Mouse (Mus musculus) MEL (cell line): ENCODE results near the gene Tnfrsf8.

ENCODE experiments used
- GATA1 ChIP-seq: IDR thresholded peaks from 2 replicates; pipeline ENCODE4 v1.6.1; 2011; ENCODE audit warnings: low read depth, low read length, improper control_type of control experiment
- MAFK ChIP-seq: IDR thresholded peaks from 2 replicates; pipeline ENCODE4 v1.6.1; 2011; ENCODE audit warnings: low read depth, mild to moderate bottlenecking, low read length, improper control_type of control experiment, borderline replicate concordance
- NRF1 ChIP-seq: IDR thresholded peaks from 2 replicates; pipeline ENCODE4 v1.6.1; 2014; ENCODE audit warnings: low read depth, mild to moderate bottlenecking, inconsistent platforms, low read length, improper control_type of control experiment, moderate library complexity; ENCODE audit not compliant: poor library complexity, insufficient read depth, severe bottlenecking
- ZMIZ1 ChIP-seq: IDR thresholded peaks from 2 replicates; pipeline ENCODE4 v1.6.1; 2012; ENCODE audit warnings: low read depth, mild to moderate bottlenecking, inconsistent platforms, low read length, improper control_type of control experiment, moderate library complexity
- ZNF384 ChIP-seq: IDR thresholded peaks from 2 replicates; pipeline ENCODE4 v1.6.1; 2012; ENCODE audit warnings: low read depth, mild to moderate bottlenecking, inconsistent platforms, low read length, improper control_type of control experiment

DNA sequence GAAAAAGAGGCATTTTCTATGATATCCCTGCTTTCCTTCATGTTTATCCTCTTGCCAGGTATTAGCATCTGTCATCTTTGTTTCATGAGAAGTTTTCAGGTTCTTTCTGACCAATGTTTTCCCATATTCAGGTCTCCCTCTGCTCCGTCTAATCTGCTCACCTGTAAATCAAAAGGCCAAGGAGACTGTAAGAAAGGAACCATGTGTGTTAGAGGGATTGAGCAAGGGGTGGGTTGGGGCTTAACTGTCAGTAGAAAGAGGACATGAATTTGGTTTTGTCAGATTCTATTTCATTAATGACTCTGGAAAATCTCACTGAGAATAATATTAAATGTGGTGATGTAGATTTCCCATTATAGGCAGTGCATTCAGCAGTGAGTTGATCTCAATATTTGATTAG lies 45.6 kb upstream of the Tnfrsf8 start:
- TF ChIP-seq NRF1: no peak
- TF ChIP-seq ZNF384: no peak
- no peak for TF ChIP-seq MAFK
- TF ChIP-seq ZMIZ1: no peak
- TF ChIP-seq GATA1: no peak
